Mouse (Mus musculus): ENCODE results near the gene Tmem175. TPM values are rescaled to one million over a fixed set of nuclear protein-coding genes. Genes with fewer than 3 reads are reported as not detected.

Gene Tmem175
- total RNA-seq, 2 experiments from 2014 or later = 9.8 to 11.8 TPM

DNA sequence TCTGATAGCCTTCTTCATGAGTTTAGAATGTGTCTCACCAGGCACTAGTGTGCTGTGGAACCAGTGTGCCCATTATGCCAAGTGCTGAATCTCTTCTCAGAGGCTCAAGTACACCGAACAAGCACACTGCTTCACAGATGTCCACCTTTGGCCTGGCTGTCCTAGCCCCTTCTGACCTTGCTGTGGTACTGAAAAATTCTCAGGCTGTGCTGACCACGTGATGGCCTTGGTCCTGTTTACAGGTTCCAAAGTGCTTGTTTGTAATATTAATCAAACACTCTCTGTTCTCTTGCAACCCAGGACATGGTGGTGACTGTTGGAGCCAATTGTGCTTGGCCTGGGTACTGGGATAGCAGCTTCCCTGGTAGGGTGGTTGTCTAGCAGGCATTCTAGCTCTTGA, 45.1 kb downstream of the Tmem175 start:
- intact Hi-C loops (cut with DNase I) = loop anchor here (5.0 kb wide), 1 partner anchor 53 kb away; no protein-coding TSS in a partner anchor
- no peak for DNase-seq

DNA sequence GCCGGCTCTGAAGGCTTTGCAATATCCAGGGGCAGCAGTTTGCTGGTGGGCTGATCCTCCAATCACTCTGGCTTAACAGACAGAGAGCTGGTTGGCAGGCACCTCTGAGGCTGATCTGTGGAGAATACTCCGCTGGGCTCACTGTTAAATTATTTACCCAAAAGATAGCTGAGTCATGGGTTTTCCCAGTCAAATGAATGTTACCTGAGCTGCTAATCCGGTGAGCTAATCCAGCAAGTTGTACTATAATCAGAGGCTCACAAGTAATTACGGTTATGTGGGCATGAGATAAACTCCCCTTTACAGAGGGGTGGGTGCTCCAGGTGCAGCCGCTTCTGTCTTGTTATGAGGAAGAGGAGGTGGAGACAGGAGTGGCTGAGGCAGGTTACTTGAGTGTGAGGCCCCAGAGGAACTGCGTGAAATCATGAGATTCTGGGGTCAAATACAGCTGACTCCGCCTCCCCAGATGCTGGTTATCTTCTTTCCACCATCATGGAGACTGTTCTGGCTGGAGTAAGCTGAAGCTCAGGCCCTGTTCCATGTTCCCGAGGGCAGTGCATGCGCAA, 45.8 kb downstream of the Tmem175 start, which contains the start of gene Slc26a1:
Slc26a1 (minus strand) TSS at position 319 of the 566 bp plus-strand sequence.
- intact Hi-C loops (cut with DNase I) = no loop called here
- no peak for DNase-seq

DNA sequence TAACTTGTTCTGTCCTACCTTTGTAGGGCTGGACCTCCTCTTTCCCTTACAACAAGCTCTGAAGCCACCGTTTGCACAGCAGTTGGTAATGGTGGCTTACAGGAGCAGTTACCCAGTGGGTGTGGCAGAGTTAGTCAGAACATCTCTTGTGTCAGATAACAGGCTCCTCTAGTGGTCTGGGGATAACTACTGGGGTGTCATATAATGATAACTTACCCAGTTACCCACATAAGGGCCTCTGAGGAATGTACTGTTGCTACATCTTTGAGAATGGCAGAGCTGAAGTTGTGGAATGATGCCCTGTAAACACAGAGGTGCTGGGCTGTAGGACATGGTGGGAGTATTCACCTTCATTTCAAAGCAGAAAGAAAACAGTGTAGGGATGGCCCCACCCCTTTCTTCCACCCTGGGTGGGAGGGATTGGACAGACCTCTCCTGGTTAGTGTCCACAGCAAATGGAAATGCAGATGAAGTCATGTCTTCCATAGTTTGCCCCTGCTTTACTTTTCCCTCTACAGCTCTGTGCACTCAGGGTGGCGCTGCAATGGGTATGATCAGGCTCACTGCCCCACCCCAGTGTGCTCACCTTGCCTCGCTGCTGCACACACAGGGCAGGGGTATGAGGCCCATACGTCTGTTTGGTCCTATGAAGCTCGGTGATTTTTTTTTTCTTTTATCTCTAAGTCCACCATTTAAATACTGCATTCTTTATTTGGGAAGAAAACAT, 47.4 kb downstream of the Tmem175 start:
- intact Hi-C loops (cut with DNase I) = no loop called here
- no peak for DNase-seq

DNA sequence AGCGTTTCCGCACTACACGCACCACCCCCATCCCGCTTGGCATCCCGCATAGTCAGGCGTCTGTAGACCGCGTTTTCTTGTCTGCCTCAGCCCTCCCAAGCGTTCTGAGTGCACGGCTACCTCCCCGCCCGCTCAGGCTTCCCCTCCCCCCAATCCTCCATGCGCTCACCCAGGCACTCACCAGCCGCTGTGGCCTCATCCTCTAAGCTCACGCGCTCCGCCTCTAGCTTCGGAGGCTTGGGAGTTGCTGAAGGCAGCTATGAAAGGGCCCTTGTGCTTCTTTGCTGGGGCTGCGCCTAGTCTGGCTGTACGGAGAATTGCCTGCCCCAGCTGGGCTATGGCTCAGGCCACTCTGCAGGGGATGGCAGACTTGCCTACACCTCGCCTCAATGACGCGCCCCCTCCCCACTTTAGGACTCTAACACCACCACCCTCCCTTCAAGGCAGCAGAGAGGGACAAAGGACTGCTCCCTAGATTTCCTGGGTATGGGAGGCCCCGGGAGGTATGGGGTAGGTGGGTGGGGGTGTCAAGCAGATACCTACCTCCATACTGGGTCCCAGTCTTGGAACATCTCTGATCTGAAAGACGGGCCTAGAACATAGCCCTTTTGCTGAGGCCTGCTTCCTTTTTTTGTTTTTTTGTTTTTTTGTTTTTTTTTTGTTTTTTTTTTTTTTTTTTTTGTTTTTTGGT, 48.2 kb downstream of the Tmem175 start:
- intact Hi-C loops (cut with DNase I) = no loop called here
- no peak for DNase-seq

DNA sequence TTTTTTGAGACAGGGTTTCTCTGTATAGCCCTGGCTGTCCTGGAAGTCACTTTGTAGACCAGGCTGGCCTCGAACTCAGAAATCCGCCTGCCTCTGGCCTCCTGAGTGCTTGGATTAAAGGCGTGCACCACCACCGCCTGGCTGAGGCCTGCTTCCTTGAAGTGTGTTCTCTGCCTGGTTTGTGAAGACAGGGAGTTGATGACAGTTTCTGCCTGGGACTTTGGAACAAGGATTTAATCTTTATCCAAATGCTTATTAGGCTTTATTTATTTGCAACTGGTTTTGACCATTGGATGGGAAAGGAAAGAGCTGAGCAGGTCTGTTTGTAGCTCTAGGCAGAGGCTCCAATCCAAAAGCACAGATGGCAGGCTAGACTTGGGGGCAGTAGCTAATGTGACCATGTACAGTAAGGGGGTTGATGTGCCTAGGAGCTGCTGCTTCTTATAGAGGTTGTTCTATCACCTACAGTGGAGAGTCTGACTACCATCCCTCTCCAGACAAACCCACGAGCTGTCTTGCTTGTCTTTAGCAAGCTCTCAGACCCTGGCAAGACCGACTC, 48.8 kb downstream of the Tmem175 start:
- no peak for DNase-seq
- intact Hi-C loops (cut with DNase I) = no loop called here

DNA sequence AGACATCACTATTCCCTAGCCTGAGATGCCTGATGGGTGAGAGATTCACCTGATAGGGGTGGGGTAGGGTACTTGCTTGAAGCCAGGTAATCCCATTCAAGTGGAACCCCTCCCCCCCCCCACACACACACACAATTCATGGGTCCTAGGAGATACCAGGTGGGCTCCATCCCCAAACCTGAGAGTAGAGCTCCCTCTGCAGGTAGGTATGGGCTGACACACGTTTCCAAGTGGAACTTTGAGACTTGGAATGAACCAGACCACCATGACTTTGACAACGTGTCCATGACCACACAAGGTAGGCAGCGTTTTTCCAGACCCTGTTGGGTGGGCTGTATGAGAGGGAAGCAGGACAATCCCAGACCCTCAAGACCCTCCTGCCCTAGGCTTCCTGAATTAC, 50.3 kb downstream of the Tmem175 start:
- intact Hi-C loops (cut with DNase I) = no loop called here
- no peak for DNase-seq

DNA sequence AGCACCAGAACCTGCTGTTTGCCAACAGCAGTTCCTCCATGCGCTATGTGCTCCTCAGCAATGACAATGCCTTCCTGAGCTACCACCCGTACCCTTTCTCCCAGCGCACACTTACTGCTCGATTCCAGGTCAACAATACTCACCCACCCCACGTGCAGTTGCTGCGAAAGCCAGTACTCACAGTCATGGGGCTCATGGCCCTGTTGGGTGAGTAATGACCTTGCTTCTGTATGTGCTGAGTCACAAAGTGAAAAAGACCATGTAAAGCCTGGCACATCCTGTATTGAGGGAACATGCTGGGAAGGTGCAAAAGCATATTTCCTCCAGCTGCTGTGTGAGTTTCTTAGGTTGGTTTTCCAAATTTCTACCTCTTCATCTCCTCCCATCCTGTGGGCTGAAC, 51.3 kb downstream of the Tmem175 start:
- DNase-seq = no peak
- intact Hi-C loops (cut with DNase I) = no loop called here

DNA sequence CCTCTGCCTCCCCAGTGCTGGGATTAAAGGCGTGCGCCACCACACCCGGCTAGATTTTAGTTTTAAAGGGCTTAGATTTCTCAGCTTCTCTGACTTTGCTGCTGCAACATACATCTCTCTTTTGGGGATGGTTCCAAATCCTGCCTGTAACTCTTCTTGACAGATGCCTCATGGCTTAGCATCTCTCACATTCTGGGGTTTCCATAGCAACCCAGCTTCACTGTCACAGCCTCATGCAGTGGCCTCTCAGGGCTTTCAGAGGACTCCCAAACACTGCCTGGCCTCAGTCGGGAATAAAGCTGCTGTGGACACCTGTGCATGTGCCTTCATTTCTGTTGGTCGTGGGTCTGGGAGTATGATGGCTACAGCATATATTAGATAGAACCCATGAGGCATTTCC, 59.5 kb downstream of the Tmem175 start:
- DNase-seq = no peak
- intact Hi-C loops (cut with DNase I) = no loop called here

DNA sequence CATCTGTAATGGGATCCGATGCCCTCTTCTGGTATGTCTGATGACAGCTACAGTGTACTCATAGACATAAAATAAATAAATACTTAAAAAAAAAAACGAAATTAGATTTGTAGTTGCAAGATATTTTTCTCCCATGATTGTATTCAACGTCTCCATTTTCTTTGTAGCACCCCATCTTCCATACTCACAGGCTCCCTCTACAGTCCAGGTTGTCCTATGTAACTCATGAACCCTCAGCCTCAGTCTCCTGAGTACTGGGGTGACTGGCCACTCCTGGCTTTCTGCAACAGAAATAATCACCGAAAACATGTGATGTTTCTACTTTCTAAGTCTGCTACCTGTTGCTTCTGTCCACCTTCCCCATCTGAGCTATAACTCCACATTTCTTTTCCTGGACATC, 61.6 kb downstream of the Tmem175 start:
- intact Hi-C loops (cut with DNase I) = no loop called here
- DNase-seq = no peak

DNA sequence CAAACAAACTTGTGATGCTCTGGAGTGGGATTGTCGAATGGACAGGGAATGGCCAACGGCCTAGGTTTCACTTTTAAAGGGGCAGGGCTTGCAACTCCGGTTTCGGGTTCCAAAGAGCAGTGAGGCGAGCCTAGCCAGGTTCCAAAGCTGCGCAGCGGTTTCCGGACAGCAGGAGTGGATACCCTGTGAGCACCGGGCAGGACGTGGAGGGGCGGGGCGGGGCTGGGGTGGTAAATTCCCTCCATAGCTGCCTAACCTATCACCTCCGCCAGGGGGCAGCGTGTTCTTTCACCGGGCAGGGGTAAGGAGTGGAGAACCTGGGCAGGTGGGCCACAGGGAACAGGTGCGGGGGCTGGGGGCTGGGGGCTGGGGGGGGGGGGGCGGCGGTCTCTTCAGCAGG, 62.7 kb downstream of the Tmem175 start, which contains the start of gene Fgfrl1:
Fgfrl1 (plus strand) TSS at position 112 of the 400 bp plus-strand sequence.
- intact Hi-C loops (cut with DNase I) = loop anchor here (2.0 kb wide), 1 partner anchor 35 kb away; no protein-coding TSS in a partner anchor
- DNase-seq = peak; percentile 62 to 70

DNA sequence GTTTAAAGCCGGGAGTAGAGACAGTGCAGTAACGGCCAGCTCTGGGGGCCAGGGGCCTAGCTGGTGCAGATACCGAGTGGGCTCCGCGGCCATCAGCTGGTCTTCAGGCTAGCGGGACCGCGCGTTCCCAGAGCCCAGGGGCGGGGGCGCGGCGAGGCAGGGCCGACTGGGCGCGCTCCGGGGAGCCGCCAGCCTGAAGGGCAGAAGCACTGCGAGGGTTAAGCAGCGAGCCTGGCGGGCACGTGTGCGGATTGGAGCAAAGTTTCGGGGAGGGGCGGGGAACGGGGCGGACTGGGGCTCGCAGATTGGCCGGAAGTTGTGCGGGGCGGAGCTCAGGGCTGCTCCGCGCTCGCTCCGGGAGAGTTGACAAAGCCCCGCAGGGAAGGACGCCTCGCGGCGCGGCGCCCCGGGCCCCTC, 64.3 kb downstream of the Tmem175 start:
- intact Hi-C loops (cut with DNase I) = loop anchor here (2.0 kb wide), 1 partner anchor 33 kb away; no protein-coding TSS in a partner anchor
- peak; percentile 81 to 85 for DNase-seq

DNA sequence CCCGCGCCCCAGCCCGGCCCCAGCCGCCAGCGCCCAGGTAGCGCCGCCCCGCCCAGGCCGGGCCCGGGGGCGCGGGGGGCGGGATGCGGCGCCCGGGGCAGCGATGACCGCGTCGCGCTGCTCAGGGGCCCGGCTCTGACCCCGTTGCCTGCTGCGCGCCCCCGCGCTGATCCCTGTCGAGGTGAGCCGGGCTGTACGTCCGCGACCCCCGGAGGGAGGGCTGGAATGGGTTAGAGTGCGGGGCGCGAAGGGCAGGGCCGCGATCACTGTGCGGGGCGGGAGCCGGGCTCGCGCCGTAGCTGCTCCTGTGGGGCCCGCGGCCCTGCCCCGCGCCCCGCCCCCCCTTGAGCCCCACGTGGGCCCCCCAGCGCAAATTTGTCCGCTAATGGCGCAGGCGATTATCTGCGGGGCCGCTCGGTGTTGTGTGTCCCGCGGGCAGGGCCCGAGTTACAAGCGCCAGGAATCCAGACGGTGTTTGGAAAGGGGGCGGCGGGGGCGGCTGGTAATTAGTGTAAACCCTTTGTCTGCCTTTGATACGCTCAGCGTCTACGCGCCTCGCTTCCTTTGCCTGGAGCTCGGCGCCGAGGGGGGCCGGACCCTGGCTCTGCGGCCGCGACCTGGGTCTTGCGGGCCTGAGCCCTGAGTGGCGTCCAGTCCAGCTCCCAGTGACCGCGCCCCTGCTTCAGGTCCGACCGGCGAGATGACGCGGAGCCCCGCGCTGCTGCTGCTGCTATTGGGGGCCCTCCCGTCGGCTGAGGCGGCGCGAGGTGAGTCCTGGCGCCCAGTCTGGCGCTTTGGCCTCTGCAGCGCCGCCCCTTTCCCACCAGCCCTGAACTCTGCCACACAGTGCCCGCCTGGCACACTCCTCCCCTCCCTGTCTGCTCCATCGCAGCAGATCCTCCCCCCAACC, 65.0 kb downstream of the Tmem175 start:
- DNase-seq = peak; percentile 29 to 38
- intact Hi-C loops (cut with DNase I) = no loop called here

DNA sequence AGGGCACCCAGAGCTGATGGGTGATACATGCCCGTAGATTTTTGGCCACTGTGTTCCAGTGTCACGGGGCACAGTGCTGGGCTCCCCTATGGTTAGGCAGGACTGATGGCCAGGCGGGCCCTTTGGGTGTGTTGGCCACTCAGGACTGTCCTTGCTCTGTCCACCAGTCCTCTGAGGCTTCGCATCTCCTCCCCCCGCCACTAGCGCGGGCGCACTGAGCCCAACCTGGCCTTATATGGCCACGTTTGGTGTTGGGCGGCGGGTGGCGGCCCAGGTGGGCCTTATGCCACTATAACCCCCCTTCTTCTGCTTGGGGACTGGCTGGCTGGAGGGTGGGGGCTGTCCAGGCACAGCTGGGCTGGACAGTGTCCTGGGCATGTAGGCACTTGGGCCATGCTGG, 66.3 kb downstream of the Tmem175 start:
- DNase-seq = no peak
- intact Hi-C loops (cut with DNase I) = no loop called here

DNA sequence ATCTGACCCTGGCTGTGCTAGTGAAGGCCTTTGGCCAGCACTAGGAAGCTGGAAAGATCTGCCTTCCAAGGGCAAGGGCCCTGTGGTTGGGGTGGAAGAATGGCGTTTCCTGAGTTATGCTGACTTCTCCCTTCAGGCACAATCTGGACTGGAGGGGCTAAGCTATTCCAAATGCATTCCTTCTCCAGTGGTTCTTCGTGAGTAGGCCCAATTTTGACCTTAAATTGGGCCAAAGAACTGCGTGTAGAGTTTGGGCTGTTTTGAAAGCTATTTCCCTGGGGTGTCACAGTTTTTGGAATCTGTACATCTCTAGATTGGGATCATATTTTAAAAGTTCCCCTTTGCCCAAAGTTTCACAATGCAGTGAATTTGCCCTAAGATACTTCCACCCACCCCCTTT, 67.0 kb downstream of the Tmem175 start:
- intact Hi-C loops (cut with DNase I) = no loop called here

DNA sequence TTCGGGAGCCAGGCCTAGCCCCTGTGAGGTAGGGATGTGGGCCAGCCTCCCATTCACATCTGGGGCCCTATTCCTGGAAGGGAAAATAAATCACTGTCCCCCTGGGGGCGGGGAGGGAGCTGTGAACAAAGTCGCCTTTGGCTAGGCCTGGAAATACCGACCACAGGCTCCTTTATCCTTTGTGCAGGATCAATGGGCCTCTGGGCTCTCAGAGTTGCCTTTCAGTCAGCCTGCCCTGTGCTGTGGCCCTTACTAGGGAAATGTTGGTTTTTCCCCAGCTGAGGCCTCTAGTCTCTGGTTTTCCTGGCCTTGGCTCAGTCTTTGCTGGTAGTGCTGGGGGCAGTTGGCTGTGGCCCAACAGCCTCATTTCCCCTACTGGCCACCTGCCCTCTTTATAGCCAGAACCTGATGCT, 67.8 kb downstream of the Tmem175 start:
- intact Hi-C loops (cut with DNase I) = no loop called here
- DNase-seq = no peak

More for the DNA sequence above, 67.0 kb downstream of the Tmem175 start:
- DNase-seq = no peak

Other genes starting within 250 kb of the Tmem175 start
- gene Pde6b, start 241.4 kb upstream of the Tmem175 start, total RNA-seq (2021) = not detected
- 1,000 to 10,000 TPM; 1,119 to 1,132 TPM for gene Atp5k, start 195.3 kb upstream of the Tmem175 start, total RNA-seq (2021)
- 1 to 10 TPM; 1.6 to 2.0 TPM for gene Mfsd7a, start 180.9 kb upstream of the Tmem175 start, total RNA-seq (2021)
- 10 to 100 TPM; 27.2 to 30.8 TPM for gene Pcgf3, start 168.5 kb upstream of the Tmem175 start, total RNA-seq (2021)
- gene Cplx1, start 79.7 kb upstream of the Tmem175 start, total RNA-seq (2021) = under 1 TPM in 1 of 2 experiments, not detected in 1; 0.25 TPM
- 10 to 100 TPM; 22.2 to 22.5 TPM for gene Gak, start within 50 bp of the Tmem175 start, total RNA-seq (2021)
- 10 to 100 TPM; 21.6 to 21.8 TPM for gene Idua, start 30.6 kb downstream of the Tmem175 start, total RNA-seq (2021)
- 1 to 10 TPM; 8.9 TPM for gene Dgkq, start 39.9 kb downstream of the Tmem175 start, total RNA-seq (2021)
- not detected for gene Slc26a1, start 45.8 kb downstream of the Tmem175 start, total RNA-seq (2021)
- gene Fgfrl1, start 62.6 kb downstream of the Tmem175 start, total RNA-seq (2021) = 10 to 100 TPM; 21.5 to 23.6 TPM
- not detected for gene Rnf212, start 145.2 kb downstream of the Tmem175 start, total RNA-seq (2021)
- gene Tmed11, start 165.6 kb downstream of the Tmem175 start, total RNA-seq (2021) = not detected
- not detected for gene Vmn2r8, start 179.1 kb downstream of the Tmem175 start, total RNA-seq (2021)
- gene Vmn2r9, start 222.8 kb downstream of the Tmem175 start, total RNA-seq (2021) = not detected

All from heart, postnatal 36 days (tissue).